Mouse (Mus musculus): ENCODE results near the gene Lama5. TPM values are rescaled to one million over a fixed set of nuclear protein-coding genes. Genes with fewer than 3 reads are reported as not detected.

Lama5 gene
- polyA plus RNA-seq, 1 experiment from 2014 or later: 2.9 TPM

- Histone ChIP-seq H3K4me2 (replicated peaks) (no peak overlapping the region), H3K4me1 (no peaks in the 10 kb centered on the region), H3K4me3 (no peak overlapping the region), H3K9ac (no peak overlapping the region), H3K9me3 (no peaks in the 10 kb centered on the region), H3K36me3 (peaks cover 67% of the 10 kb centered on the region), H3K27ac (no peak overlapping the region), H3K27me3 (replicated peaks) (no peaks in the 10 kb centered on the region)
- no peak for ATAC-seq (ENCODE audit: low FRiP score, low read depth)
- 89% methylated on average over 6 of the region's 6 CpGs for WGBS
These were observed 78.3 kb downstream of the Lama5 start for GRCm38 (mm10) chr2:180147379-180147778.

- Histone ChIP-seq H3K4me2 (replicated peaks) (no peak overlapping the region), H3K9ac (0 out of 2 replicates have a peak overlapping the region, but pooled peaks have one; percentile 13), H3K9me3 (no peaks in the 10 kb centered on the region), H3K36me3 (peaks cover 64% of the 10 kb centered on the region), H3K27ac (no peak overlapping the region), H3K4me1 (no peaks in the 10 kb centered on the region), H3K4me3 (no peak overlapping the region), H3K27me3 (replicated peaks) (no peaks in the 10 kb centered on the region)
- 89% methylated on average over 2 of the region's 2 CpGs for WGBS
- ATAC-seq (ENCODE audit: low FRiP score, low read depth): no peak
These were observed 79.6 kb downstream of the Lama5 start for GRCm38 (mm10) chr2:180146091-180146490.

GRCm38 (mm10) chr2:180135414-180135813 lies 90.2 kb downstream of the Lama5 start:
- WGBS: 83% methylated on average over 5 of the region's 5 CpGs
- ATAC-seq (ENCODE audit: low FRiP score, low read depth): no peak

GRCm38 (mm10) chr2:180133911-180134310 lies 91.7 kb downstream of the Lama5 start:
- no peaks in the 10 kb centered on the region; the same call in 1 of the 2 replicates for H3K4me1 ChIP-seq
- H3K4me2 ChIP-seq (replicated peaks): no peak overlapping the region
- H3K9me3 ChIP-seq: no peaks in the 10 kb centered on the region
- no peak overlapping the region for H3K9ac ChIP-seq
- no peak overlapping the region for H3K4me3 ChIP-seq
- H3K36me3 ChIP-seq: peaks cover 14% of the 10 kb centered on the region
- H3K27ac ChIP-seq: no peak overlapping the region
- H3K27me3 ChIP-seq (replicated peaks): no peaks in the 10 kb centered on the region
- WGBS: 88% methylated on average over 3 of the region's 3 CpGs
- no peak for ATAC-seq (ENCODE audit: low FRiP score, low read depth)

More at GRCm38 (mm10) chr2:180135414-180135813, 90.2 kb downstream of the Lama5 start:
- H3K4me1 ChIP-seq: no peaks in the 10 kb centered on the region; the same call in 1 of the 2 replicates
- H3K27me3 ChIP-seq (replicated peaks): no peaks in the 10 kb centered on the region
- H3K4me2 ChIP-seq (replicated peaks): no peak overlapping the region
- H3K9me3 ChIP-seq: no peaks in the 10 kb centered on the region
- H3K36me3 ChIP-seq: peaks cover 25% of the 10 kb centered on the region
- H3K4me3 ChIP-seq: no peak overlapping the region
- H3K9ac ChIP-seq: no peak overlapping the region
- no peak overlapping the region for H3K27ac ChIP-seq

GRCm38 (mm10) chr2:180133231-180133630 lies 92.4 kb downstream of the Lama5 start:
- peaks cover 7% of the 10 kb centered on the region for H3K36me3 ChIP-seq
- H3K27ac ChIP-seq: no peak overlapping the region
- no peak for ATAC-seq (ENCODE audit: low FRiP score, low read depth)
- 94% methylated on average over 4 of the region's 4 CpGs for WGBS
- no peak overlapping the region for H3K4me2 ChIP-seq (replicated peaks)
- no peaks in the 10 kb centered on the region for H3K9me3 ChIP-seq
- no peaks in the 10 kb centered on the region; the same call in 1 of the 2 replicates for H3K4me1 ChIP-seq
- H3K27me3 ChIP-seq (replicated peaks): no peaks in the 10 kb centered on the region
- H3K4me3 ChIP-seq: no peak overlapping the region
- H3K9ac ChIP-seq: no peak overlapping the region

- Histone ChIP-seq H3K27ac (no peak overlapping the region), H3K4me1 (peaks cover 20% of the 10 kb centered on the region), H3K4me2 (replicated peaks) (no peak overlapping the region), H3K9ac (no peak overlapping the region), H3K4me3 (no peak overlapping the region), H3K27me3 (replicated peaks) (no peaks in the 10 kb centered on the region), H3K9me3 (peaks cover 4% of the 10 kb centered on the region; the same call in 1 of the 2 replicates), H3K36me3 (peaks cover 11% of the 10 kb centered on the region)
- 61% methylated on average over 1 of the region's 1 CpGs for WGBS
- ATAC-seq (ENCODE audit: low FRiP score, low read depth): no peak
These were observed 98.0 kb downstream of the Lama5 start for GRCm38 (mm10) chr2:180127675-180128074.

Small RNA genes lying within 50 kb of the gene (microRNA-seq; reads per million reads assigned to microRNA genes)
- gene Mir3091 (2.0 reads per million), gene Mir7005 (not detected)

Other genes with a start within 250 kb of the Lama5 start
- 4.1 and 4.7 TPM in 2 replicates for gene Taf4, start 249.2 kb downstream of the Lama5 start, polyA plus RNA-seq (2016; fragmentation: Nextera tagmentation; extraction: Ambion mirVana)
- gene Lsm14b, start 200.9 kb downstream of the Lama5 start, polyA plus RNA-seq (2016; fragmentation: Nextera tagmentation; extraction: Ambion mirVana): 15.9 and 23.5 TPM in 2 replicates
- gene Psma7, start 183.4 kb downstream of the Lama5 start, polyA plus RNA-seq (2016; fragmentation: Nextera tagmentation; extraction: Ambion mirVana): 679 and 702 TPM in 2 replicates
- gene Ss18l1, start 183.3 kb downstream of the Lama5 start, polyA plus RNA-seq (2016; fragmentation: Nextera tagmentation; extraction: Ambion mirVana): 33.8 and 34.1 TPM in 2 replicates
- 30.0 and 32.4 TPM in 2 replicates for gene Mtg2, start 155.3 kb downstream of the Lama5 start, polyA plus RNA-seq (2016; fragmentation: Nextera tagmentation; extraction: Ambion mirVana)
- gene Hrh3, start 121.4 kb downstream of the Lama5 start, polyA plus RNA-seq (2016; fragmentation: Nextera tagmentation; extraction: Ambion mirVana): 2.8 and 3.4 TPM in 2 replicates
- gene Osbpl2, start 106.6 kb downstream of the Lama5 start, polyA plus RNA-seq (2016; fragmentation: Nextera tagmentation; extraction: Ambion mirVana): 51.8 and 52.5 TPM in 2 replicates
- 218 and 221 TPM in 2 replicates for gene Adrm1, start 54.4 kb downstream of the Lama5 start, polyA plus RNA-seq (2016; fragmentation: Nextera tagmentation; extraction: Ambion mirVana)
- gene Rps21, start 31.5 kb upstream of the Lama5 start, polyA plus RNA-seq (2016; fragmentation: Nextera tagmentation; extraction: Ambion mirVana): 430 and 468 TPM in 2 replicates
- gene Cables2, start 47.6 kb upstream of the Lama5 start, polyA plus RNA-seq (2016; fragmentation: Nextera tagmentation; extraction: Ambion mirVana): 26.3 and 28.7 TPM in 2 replicates
- gene Rbbp8nl, start 64.0 kb upstream of the Lama5 start, polyA plus RNA-seq (2016; fragmentation: Nextera tagmentation; extraction: Ambion mirVana): 0.13 TPM in 1 of 2 replicates, not detected in the other
- 0.08 TPM in 1 of 2 replicates, not detected in the other for gene Gata5, start 108.8 kb upstream of the Lama5 start, polyA plus RNA-seq (2016; fragmentation: Nextera tagmentation; extraction: Ambion mirVana)
- gene Slco4a1, start 230.4 kb upstream of the Lama5 start, polyA plus RNA-seq (2016; fragmentation: Nextera tagmentation; extraction: Ambion mirVana): 6.0 and 7.8 TPM in 2 replicates